Mouse (Mus musculus): Measurements from ENCODE around the gene Foxp2. TPM values are rescaled to one million over a fixed set of nuclear protein-coding genes. Genes with fewer than 3 reads are reported as not detected.

The Foxp2 gene
- polyA plus RNA-seq, 1 experiment = 0.54 TPM

DNA sequence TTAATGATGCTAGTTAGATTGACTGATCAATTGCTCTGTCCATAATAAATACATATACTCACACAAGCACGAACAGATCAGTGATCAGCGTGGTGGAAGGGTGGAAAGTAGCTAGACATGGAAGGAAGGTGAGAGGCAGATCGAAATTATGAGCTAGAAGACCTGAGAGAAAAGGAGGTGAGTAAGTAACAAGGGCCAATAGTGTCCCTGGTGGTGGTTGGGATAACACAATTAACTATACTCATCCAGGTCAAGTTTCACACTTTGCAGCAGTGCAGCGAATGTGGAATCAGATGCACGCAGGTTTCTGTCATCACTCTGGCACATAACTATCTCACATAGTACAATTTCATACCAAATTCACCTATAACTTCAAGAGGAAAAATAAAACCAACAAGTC lies 291.7 kb downstream of the Foxp2 start:
- Histone ChIP-seq H3K4me3 (ENCODE audit: control insufficient read depth, low read depth, low read length) (no peak overlapping the region), H3K4me1 (ENCODE audit: control insufficient read depth, insufficient read depth, low read length) (no peaks in the 10 kb centered on the region), H3K27ac (ENCODE audit: control insufficient read depth, insufficient read depth, low read depth, low read length) (no peak overlapping the region), H3K27me3 (ENCODE audit: control insufficient read depth, insufficient read depth, low read length) (no peaks in the 10 kb centered on the region), H3K36me3 (ENCODE audit: control insufficient read depth, insufficient read depth, low read length) (no peaks in the 10 kb centered on the region)
- no peak for TF ChIP-seq CTCF (IDR thresholded peaks at IDR 0.05; ENCODE audit: control insufficient read depth, insufficient read depth, insufficient replicate concordance, low read depth, low read length)

DNA sequence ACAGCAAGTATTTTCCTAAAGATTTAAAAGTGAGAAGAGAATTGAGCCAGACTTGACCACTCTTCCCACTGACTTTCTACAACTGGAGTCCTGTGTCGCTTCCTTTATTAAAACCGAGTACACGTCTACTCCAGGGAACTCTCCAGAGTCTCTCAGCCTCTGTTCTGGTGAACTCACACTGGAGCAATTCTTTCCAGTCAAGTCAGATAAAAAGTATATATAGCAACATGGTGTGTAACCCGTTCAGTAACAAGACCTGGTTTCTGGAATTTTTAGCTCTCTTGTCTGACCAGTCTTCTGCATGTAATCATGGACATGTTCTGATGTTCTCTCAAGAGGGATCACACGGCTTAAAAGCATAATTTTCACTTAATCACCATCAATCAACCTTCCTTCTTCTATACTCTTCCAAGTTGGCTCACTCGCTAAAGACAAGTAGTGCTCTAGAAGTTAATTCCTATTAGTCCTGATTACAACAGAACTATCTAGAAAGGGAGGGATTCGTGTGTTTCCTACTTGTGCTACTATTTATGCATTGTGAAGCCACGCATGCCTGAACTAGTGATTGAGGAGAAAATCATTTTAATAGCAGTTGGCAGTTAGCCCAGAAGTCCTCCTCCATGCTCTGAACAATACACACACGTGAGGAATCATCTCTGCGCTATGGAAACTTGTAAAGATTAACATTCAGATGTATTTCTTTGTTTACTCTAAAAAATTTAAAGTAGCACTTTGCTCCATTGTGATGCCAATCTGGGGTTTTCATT lies 341.2 kb downstream of the Foxp2 start:
- Histone ChIP-seq H3K4me3 (ENCODE audit: control insufficient read depth, low read depth, low read length) (no peak overlapping the region), H3K36me3 (ENCODE audit: control insufficient read depth, insufficient read depth, low read length) (no peaks in the 10 kb centered on the region), H3K27ac (ENCODE audit: control insufficient read depth, insufficient read depth, low read depth, low read length) (no peak overlapping the region), H3K4me1 (ENCODE audit: control insufficient read depth, insufficient read depth, low read length) (no peaks in the 10 kb centered on the region), H3K27me3 (ENCODE audit: control insufficient read depth, insufficient read depth, low read length) (no peaks in the 10 kb centered on the region)
- TF ChIP-seq CTCF (IDR thresholded peaks at IDR 0.05; ENCODE audit: control insufficient read depth, insufficient read depth, insufficient replicate concordance, low read depth, low read length) (no peak), POLR2A (IDR thresholded peaks at IDR 0.05; ENCODE audit: control insufficient read depth, low read depth, low read length) (no peak)

DNA sequence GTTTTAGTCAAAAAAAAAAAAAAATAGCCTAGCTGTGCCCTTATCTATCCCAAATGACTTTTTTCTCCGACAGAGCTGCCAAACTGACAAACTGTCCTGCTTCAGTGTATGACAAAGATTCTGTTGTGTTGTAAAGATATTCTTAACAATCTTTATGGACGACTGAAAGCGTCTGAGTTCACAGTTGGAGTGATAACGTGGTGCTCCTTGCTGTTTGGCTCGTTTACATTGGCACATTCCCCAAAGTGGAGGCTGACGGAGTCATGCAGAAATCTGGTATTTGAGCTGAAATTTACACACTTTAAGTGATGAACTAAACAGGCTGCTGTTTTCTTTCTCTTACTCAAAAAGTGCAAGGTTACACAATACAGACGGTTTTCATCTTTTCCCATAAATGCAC lies 356.2 kb downstream of the Foxp2 start:
- Histone ChIP-seq H3K27ac (ENCODE audit: control insufficient read depth, insufficient read depth, low read depth, low read length) (no peak overlapping the region), H3K4me1 (ENCODE audit: control insufficient read depth, insufficient read depth, low read length) (no peaks in the 10 kb centered on the region), H3K27me3 (ENCODE audit: control insufficient read depth, insufficient read depth, low read length) (no peaks in the 10 kb centered on the region), H3K36me3 (ENCODE audit: control insufficient read depth, insufficient read depth, low read length) (no peaks in the 10 kb centered on the region), H3K4me3 (ENCODE audit: control insufficient read depth, low read depth, low read length) (no peak overlapping the region)
- TF ChIP-seq POLR2A (IDR thresholded peaks at IDR 0.05; ENCODE audit: control insufficient read depth, low read depth, low read length) (no peak), CTCF (IDR thresholded peaks at IDR 0.05; ENCODE audit: control insufficient read depth, insufficient read depth, insufficient replicate concordance, low read depth, low read length) (no peak)

DNA sequence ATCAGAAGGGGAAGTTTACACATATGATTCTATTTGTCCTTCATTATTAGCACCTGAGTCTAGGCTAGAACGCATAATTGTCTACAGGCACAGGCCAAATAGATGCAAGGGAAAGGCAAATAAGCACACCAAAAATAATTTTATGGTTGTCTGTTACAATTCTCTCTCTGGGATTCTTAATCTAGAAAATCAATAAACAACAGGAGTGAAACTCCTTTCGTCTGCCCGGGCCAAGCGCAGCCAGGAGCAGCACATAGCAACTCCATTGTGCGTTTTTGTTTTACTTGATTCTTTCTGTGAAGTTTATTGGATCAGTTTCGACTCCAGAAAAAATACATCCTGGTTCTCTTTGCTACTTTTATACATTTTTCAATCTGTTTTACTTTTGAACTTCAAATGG lies 356.7 kb downstream of the Foxp2 start:
- TF ChIP-seq POLR2A (IDR thresholded peaks at IDR 0.05; ENCODE audit: control insufficient read depth, low read depth, low read length) = no peak
- no peak for TF ChIP-seq CTCF (IDR thresholded peaks at IDR 0.05; ENCODE audit: control insufficient read depth, insufficient read depth, insufficient replicate concordance, low read depth, low read length)
- no peaks in the 10 kb centered on the region for H3K4me1 ChIP-seq (ENCODE audit: control insufficient read depth, insufficient read depth, low read length)
- no peak overlapping the region for H3K27ac ChIP-seq (ENCODE audit: control insufficient read depth, insufficient read depth, low read depth, low read length)
- H3K27me3 ChIP-seq (ENCODE audit: control insufficient read depth, insufficient read depth, low read length) = no peaks in the 10 kb centered on the region
- no peak overlapping the region for H3K4me3 ChIP-seq (ENCODE audit: control insufficient read depth, low read depth, low read length)
- H3K36me3 ChIP-seq (ENCODE audit: control insufficient read depth, insufficient read depth, low read length) = no peaks in the 10 kb centered on the region

DNA sequence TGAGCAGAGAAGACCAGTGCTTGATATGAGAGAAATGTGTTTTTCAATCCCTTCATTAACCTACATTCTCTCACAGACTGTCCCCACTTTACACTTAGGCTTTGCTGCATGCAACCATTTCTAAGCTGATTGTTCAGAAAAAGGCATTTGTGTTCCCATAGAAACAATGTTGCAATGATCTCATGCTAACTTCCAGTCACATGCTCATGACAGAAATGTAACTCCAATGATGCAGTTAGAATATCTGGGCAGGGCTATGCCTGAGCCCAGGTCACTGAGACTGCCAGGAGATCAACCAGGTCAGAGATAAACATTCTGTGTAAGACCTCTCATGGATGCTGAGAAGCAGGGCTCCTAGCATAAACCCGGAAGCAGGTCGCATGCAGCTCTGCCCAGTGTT lies 367.0 kb downstream of the Foxp2 start:
- no peaks in the 10 kb centered on the region for H3K27me3 ChIP-seq (ENCODE audit: control insufficient read depth, insufficient read depth, low read length)
- TF ChIP-seq CTCF (IDR thresholded peaks at IDR 0.05; ENCODE audit: control insufficient read depth, insufficient read depth, insufficient replicate concordance, low read depth, low read length) (no peak), POLR2A (IDR thresholded peaks at IDR 0.05; ENCODE audit: control insufficient read depth, low read depth, low read length) (no peak)
- no peaks in the 10 kb centered on the region for H3K4me1 ChIP-seq (ENCODE audit: control insufficient read depth, insufficient read depth, low read length)
- no peak overlapping the region for H3K4me3 ChIP-seq (ENCODE audit: control insufficient read depth, low read depth, low read length)
- no peaks in the 10 kb centered on the region for H3K36me3 ChIP-seq (ENCODE audit: control insufficient read depth, insufficient read depth, low read length)
- no peak overlapping the region for H3K27ac ChIP-seq (ENCODE audit: control insufficient read depth, insufficient read depth, low read depth, low read length)

DNA sequence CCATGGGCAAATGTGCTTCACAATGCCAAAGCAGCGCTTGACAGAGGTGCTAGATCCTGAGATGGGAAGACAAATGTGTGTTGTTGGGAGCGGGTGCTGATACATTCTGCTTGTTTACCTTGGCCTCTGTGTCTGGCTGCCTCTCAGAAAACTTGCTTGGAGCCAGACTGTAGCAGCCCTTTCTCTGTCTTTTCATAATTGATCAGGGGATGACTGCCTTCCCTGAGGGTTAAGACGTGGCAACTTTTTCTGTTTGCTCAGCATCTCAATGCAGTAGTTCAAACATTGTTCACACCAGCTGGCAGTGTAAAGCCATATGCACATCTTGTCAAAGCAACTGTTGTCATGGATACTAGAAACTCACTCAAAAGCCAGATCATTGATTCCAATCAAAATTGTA lies 384.1 kb downstream of the Foxp2 start:
- no peak overlapping the region for H3K27ac ChIP-seq (ENCODE audit: control insufficient read depth, insufficient read depth, low read depth, low read length)
- no peaks in the 10 kb centered on the region for H3K27me3 ChIP-seq (ENCODE audit: control insufficient read depth, insufficient read depth, low read length)

DNA sequence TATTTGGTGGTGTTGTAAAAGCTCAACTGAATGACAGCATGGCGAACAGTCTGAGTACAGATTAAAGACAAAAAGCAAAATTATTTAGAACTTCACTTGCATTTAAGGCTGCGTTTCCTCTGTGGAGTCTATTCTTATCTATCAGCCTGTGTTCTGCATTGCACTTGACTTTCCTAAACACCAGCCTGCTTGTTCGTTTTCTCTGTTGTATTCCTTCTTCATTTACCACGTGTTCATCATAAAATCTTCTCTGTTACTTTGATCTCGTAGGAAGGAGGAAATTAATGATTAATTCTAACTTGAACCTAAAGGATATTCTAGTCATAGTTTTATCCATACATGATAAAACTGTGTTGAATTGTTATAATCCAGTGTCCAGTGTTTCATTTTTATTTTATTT lies 392.9 kb downstream of the Foxp2 start:
- Histone ChIP-seq H3K27me3 (ENCODE audit: control insufficient read depth, insufficient read depth, low read length) (no peaks in the 10 kb centered on the region), H3K27ac (ENCODE audit: control insufficient read depth, insufficient read depth, low read depth, low read length) (no peak overlapping the region), H3K36me3 (ENCODE audit: control insufficient read depth, insufficient read depth, low read length) (no peaks in the 10 kb centered on the region), H3K4me1 (ENCODE audit: control insufficient read depth, insufficient read depth, low read length) (no peaks in the 10 kb centered on the region), H3K4me3 (ENCODE audit: control insufficient read depth, low read depth, low read length) (no peak overlapping the region)
- no peak for TF ChIP-seq POLR2A (IDR thresholded peaks at IDR 0.05; ENCODE audit: control insufficient read depth, low read depth, low read length)
- TF ChIP-seq CTCF (IDR thresholded peaks at IDR 0.05; ENCODE audit: control insufficient read depth, insufficient read depth, insufficient replicate concordance, low read depth, low read length) = no peak

More for the DNA sequence above, 384.1 kb downstream of the Foxp2 start:
- Histone ChIP-seq H3K36me3 (ENCODE audit: control insufficient read depth, insufficient read depth, low read length) (no peaks in the 10 kb centered on the region), H3K4me1 (ENCODE audit: control insufficient read depth, insufficient read depth, low read length) (no peaks in the 10 kb centered on the region), H3K4me3 (ENCODE audit: control insufficient read depth, low read depth, low read length) (no peak overlapping the region)
- TF ChIP-seq CTCF (IDR thresholded peaks at IDR 0.05; ENCODE audit: control insufficient read depth, insufficient read depth, insufficient replicate concordance, low read depth, low read length) (no peak), POLR2A (IDR thresholded peaks at IDR 0.05; ENCODE audit: control insufficient read depth, low read depth, low read length) (no peak)

Measured in testis, adult 2 months (tissue).